Mouse (Mus musculus) urinary bladder, postnatal 25 days (tissue): Measurements from ENCODE around the gene Tex50.
"Not testable (repeated sequence)": the region's sequence is repeated elsewhere in the genome, so short reads cannot be mapped to it uniquely, and the experiment has no call there.

Experiments used
- DNase-seq: peaks from one replicate; pipeline ENCODE4 v3.0.0; 2022; ENCODE audit warnings: low spot score

The Tex50 gene

DNA sequence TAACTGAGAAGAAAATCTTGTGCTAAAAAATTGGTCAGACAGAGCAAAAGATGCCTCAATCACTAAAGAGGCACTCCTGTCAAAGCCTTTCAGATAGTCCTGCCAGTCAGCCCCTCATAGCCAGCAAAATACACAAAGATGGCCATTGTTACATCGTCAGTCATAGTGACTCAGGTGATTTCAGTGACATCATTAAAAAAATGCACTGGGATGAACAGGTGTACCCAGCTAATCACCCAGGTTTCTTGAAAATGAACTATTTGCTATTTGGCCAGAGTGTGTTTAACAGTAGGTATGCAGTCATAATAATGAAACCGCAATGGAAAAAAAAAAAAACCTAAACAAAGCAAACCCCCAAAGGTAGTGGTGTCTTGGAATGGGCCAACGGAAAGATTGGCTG lies at the start of gene Tex50:
TSS of gene Tex50 (minus strand) at position 101 of the 400 bp plus-strand sequence.
- no peak for DNase-seq

DNA sequence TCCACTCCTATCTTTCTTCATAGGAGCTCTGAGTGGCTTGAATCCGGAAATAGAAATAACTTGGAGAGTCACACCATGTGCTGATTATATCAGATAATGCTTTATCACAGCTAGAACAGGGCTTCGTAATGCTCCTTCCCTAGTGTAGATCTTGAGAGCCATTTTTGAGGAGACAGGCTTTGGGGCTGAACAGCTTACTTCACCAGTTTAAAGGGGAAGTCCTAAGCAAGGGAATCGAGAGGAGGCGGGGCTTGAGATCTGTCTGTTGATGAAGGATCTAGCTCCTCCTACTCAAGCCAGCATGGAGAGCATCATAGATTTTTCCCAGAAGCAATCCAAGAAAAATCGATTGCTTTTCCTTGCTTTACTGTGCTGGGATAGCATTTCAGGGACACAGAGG lies 40.7 kb upstream of the Tex50 start:
- DNase-seq, result no peak

DNA sequence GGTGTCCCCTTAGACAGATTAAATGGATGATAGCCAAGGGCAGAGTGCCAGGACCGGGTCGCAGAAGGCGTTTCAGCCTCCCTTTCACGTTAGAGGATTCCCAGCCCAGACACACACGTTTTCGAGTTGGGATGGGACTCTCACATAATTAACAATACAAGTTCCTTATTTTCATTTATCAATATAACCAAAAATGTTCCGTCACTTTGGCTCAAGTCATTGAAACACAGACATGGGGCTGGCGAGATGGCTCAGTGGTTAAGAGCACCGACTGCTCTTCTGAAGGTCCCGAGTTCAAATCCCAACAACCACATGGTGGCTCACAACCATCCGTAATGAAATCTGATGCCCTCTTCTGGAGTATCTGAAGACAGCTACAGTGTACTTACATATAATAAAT lies 37.2 kb upstream of the Tex50 start:
- not testable (repeated sequence) for DNase-seq

DNA sequence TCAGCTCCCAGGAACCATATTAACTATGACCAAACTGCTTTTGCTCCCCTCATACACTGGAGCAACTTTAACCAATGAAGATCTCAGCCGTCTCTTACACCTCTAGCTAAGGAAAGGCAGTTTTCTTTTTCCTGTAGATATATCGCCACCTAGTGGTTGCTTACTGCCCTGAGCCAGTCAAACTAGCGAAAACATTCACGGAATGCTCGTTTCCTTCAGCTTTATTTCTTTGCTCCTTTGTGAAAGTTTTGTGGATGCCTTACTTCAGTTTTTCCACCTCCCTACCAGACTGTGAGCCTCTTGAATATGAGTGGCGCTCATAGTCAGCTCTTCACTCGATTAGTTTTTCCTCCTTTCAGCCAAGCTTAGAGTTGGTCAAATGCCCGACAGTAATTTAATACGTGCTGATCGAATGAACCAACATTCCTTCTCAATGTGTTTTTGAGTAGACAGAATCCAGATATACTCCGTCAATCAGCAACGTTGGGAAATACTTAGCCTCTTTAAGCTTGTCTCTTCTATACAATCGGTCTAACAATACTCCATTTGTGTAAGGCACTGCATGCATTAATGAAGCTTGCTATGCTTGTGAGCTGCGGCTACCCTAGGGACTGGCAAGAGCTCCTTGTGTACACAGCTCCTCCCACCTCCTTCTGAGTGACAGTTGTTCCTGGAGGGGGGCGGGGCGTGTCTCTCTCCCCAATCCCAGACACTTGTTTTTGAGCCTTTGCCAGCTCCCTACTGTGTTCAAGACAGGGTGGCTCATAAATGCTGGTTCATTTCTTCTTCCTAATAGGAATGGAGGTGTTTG lies 36.6 kb upstream of the Tex50 start:
- peak; percentile 65 for DNase-seq

DNA sequence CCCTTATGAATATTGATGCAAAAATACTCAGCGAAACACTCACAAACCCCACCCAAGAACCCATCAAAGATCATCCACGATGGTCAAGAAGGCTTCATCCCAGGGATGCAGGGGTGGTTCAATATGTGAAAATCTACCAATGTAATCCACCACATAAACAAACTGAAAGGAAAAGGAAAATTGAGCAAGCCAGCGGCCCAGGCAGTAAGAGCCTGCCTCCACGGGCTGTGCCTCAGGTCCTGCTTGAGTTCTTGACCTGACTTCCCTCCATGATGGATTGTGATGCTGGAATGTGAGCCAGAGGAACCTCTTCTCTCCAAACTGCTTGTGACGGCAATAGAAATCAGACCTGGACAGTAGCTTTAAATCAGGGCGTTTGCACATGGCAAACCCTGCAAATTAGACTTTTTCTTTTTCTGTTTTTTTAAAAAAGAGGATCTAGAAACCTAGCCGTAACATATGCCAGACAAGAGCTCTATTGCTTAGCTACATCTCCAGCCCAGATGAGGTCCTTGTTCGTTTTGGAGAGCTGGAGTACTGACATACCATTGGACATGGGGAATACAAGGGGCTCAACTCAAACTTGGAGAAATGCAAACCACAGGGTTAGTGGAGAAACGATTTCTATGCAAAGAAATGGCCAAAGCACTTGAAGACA lies 31.3 kb upstream of the Tex50 start:
- no peak for DNase-seq

DNA sequence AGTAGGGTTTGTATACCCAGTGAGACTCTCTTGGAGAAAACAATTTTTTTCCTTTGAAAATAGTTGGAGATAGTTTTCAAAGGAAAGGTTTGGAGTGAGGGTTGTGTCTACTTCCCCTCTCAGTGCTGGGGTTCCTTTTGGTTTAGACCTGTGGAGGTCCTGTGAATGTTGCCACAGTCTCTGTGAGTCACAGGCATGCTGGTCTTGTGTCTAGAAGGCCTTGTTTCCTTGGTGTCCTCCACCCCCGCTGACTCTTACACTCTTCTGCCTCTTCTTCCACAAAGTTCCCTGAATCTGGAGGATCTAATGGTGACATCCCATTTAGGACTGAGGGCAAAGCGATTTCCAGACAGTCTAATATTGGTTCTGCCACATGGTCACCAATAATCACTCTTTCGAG lies 26.3 kb upstream of the Tex50 start:
- no peak for DNase-seq

DNA sequence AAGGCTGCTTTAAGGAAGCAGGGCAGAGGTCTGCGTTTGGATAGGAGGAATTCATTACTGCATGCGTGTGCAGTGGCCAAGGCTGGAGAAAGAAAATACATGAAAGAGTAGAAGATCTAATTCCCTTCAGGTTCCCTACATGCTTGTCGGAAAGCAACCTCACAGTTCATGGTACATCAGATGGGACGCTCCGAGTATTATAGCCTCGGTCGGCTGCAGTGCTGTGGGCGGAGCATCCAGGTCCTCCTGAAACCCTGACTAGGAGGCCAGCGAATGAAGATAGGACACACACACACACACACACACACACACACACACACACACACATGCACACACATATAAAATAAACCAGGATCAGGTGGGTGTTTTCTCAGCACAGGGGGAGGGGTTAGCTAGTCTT lies 24.6 kb upstream of the Tex50 start:
- no peak for DNase-seq

DNA sequence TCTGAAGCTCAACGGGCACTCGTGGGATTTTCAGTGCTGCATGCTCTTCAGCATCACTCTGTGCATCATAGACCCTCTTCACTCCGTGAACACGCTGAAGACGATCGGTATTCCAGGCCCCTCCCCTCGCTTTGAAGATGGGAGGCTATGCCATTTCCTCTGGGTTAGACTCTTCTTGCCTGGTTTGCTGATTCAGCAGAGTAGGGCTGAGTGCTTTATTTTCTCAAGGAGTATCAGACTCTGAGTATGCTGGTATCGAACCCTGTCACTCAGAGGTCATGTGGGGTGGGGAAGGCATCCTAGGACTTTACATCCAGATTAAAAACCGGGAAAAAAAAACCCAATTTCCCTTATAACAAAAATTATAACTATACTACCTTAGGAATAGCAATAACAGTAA lies 23.3 kb upstream of the Tex50 start:
- no peak for DNase-seq

DNA sequence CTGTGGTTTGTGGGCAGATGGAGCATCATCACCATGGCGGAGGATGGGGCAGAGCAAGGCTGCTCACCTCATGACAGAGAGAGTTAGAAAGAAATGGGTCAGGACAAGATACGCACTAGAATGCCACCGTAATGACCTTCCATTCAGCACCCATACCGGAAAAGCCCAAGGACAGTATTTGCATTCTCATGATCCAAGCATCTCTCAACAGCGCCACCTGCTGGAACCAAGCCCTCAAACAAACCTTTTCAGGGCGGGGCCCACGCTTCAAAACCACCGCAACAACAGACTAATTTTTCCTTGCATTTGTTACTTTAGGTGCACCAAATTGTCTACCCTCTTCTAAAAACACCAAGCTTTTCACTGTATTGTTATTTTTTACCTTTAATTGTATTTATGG lies 21.6 kb upstream of the Tex50 start:
- DNase-seq, result peak; percentile 36

DNA sequence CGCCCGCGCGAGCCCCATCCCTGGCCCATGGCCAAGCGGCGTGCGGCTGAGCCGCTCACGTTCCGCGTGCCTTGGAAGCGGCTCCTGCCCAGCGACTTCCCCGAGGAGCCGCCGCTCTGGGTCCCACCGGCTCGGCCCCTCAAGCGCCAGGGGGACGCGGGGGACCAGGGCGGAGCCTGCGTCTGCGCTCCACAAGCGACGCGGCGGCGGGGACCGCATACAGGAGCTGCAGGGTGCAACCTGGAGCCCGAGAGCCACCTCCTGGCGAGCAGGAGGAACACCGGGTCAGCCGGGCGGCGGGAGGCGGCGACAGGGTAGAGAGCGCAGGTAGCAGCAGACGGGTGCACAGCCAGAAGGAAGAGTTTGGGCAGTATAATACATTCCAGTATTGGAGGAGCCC lies 11.5 kb upstream of the Tex50 start:
- DNase-seq, result peak; percentile 56

DNA sequence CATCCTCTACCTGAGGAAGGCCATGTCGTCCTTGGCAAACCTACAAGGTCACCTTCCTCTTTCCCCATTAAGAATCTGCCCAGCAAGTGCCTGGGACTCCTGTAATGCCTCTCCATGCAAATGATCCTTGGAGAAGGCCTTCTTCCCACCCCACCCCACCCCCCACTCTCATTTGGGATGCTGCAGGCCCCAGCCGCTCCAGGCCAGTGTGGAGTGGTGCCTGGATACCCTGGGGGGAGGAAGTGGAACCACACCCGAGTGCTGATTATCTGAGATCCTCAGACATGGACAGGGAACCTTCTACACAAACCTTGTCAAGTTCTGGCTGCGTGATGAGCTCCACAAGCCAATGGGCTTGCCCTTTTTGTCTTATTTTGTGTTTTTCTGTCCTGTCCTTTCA lies 1.2 kb upstream of the Tex50 start:
- no peak for DNase-seq

DNA sequence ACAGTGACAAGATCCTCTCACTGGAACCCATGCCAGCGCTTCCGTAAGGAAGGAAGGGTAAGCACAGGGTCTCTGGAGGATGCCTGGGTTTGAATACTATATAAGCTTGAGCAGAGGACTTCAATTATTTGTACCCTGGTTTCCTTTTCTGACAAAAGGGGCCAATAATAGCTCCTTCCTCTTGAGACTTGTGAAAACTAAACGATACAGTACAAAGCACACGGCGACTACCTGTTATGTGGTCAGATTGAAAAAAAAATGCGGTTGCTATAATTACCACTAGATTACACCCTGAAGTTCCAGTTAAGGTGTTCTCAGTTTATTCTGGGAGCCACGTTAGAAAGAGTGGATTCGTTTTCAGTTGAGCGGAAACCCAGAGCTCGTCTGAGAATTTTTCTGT lies 2.6 kb downstream of the Tex50 start:
- DNase-seq, result no peak

DNA sequence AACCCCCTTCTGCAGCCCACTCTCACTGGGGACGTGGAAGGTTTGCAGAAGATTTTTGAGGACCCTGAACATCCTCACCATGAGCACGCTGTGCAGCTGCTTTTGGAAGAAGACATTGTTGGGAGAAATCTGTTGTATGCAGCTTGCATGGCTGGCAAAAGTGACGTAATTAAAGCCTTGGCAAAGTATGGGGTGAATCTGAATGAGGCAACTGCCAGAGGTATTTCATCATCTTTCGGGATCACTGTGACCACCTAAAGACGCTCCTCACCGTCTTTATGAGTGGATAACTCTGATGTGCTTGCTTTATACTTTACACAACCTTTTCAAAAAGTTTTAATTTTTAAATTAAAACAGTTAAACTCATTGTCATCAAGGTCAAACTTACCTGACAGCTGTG lies 8.0 kb downstream of the Tex50 start:
- no peak for DNase-seq

DNA sequence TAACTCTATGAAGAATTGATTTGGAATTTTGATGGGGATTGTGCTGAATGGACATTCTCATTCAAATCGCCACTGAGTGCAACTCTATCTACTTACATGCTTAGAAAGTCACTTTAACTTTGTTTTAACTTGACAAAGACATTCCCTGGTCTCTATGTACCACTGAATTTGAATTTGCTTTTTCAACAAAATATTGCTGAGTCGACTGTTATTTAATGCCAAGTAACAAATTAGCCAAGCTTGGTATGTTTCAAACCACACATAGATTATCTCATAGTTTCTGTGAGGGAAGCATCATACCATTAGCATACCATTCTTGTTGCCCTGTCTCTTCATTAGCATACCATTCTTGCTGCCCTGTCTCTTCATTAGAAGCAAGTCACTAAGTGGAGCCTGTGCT lies 11.2 kb downstream of the Tex50 start:
- no peak for DNase-seq

DNA sequence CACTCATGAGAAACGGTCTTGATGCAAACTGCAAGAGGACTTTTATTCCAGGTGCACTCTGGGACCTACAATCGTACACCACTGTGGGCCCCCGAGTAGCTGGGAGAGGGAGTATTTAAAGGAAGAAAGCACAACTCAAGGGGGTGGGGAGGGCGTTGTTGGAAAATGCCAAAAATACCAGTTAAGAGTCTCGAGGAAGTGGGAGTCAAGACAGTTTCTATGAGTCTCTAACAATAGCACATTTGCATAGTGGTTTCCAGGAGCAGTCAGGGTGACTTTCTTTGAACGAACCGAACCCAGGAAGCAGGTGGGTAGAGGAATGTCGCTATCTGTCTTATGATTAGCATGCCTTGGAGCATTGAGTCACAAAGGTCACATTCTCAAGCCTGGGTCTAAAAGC lies 13.5 kb downstream of the Tex50 start:
- DNase-seq, result not testable (repeated sequence)

DNA sequence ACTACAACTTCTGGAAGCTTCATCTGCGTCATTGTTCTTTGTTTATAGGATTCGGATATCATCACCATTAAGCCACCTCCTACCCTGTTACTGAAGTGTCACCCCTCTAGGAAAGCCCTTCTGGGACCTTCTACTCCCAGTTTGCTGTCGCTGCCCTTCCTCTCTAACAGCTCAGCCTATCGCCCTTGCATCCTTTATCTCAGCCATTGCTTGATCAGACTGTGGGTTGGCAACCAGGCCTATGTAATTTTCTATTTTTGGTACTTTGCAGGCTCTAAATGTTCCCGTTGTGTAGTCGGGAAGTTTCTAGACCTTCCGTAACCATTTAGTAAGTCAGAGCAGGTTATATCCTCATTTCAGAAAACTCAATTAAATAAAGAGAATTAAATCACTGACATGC lies 15.9 kb downstream of the Tex50 start:
- no peak for DNase-seq

DNA sequence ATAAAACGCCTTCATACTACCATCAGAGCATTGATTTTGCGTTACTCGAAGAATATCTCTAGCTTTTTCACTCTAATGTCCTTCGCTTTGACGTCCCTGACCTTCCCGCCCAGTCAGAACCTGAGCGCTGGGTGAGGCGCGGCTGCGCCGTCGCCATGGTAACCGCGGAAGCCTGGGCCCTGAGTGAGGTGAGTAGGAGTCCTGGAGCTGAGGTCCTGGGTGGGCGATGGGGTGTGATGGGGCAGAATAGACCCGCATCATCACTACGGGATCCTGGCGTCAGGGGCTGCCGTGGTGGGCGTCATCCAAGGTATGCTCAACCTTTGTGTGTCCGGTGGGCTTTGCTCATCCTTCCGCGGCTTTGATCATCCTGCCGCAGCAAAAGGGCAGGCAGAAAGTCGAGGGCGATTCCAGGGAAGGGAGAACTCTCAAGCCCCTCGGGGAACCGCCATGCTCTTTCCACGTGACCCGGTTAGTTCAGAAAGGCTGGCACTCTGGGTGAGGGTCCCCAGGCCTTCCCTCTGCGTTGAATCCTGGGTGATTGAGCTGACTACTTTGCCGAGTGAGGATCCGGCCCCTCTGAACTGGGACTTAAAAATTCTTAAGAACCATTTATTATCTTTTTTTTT lies 16.5 kb downstream of the Tex50 start, which contains the start of gene Ankrd45:
TSS of gene Ankrd45 (plus strand) at position 161 of the 629 bp plus-strand sequence.
- DNase-seq, result peak; percentile 10

DNA sequence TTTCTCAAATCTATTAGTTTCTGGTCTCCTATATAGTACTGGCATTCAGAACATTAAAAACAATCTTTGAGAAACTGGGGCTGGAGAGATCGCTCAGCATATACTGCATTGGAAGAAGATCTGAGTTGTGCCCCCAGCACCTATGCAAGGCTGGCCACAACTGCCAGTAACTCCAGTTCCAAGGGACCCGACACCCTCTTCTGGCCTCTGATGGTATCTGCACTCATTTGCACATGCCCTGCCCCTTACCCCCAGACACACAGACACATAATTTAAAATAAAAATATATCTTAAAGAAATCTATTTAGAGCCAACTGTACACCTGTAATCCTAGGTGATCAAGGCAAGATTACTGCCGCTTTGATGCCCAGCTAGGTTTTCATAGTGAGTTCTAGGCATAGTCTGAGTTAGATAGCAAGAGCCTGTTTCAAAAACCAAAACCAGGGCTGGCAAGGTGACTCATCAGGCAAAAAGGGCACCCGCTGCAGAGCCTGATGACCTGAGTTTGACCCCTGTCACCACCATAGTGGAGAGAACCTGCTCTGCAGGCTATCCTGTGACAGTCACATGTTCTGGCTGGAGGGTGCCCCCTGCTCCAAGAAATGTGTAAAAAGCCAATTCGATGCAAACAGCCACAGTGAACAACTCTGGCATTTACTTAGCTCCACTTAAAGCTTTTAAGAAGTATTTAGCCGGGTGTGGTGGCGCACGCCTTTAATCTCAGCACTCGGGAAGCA lies 18.9 kb downstream of the Tex50 start:
- DNase-seq, result peak; percentile 7

DNA sequence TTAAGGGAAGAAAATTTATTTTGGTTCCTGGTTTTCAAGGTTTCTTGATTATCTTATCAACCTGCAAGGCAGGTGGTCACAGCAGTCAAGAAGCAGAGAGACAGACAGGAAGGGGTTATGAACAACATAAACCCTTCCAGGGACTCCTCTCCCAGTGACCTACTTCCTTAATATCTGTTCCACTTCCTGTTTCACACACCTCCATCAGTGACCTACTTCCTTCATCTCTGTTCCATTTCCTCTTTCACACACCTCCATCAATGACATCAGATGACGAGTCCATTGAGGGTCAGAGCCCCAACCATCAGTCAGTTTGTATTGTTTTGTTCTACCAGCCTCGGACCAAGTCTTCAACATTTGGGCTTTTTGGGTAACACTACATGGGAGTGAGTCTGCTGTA lies 19.6 kb downstream of the Tex50 start:
- DNase-seq, result no peak

DNA sequence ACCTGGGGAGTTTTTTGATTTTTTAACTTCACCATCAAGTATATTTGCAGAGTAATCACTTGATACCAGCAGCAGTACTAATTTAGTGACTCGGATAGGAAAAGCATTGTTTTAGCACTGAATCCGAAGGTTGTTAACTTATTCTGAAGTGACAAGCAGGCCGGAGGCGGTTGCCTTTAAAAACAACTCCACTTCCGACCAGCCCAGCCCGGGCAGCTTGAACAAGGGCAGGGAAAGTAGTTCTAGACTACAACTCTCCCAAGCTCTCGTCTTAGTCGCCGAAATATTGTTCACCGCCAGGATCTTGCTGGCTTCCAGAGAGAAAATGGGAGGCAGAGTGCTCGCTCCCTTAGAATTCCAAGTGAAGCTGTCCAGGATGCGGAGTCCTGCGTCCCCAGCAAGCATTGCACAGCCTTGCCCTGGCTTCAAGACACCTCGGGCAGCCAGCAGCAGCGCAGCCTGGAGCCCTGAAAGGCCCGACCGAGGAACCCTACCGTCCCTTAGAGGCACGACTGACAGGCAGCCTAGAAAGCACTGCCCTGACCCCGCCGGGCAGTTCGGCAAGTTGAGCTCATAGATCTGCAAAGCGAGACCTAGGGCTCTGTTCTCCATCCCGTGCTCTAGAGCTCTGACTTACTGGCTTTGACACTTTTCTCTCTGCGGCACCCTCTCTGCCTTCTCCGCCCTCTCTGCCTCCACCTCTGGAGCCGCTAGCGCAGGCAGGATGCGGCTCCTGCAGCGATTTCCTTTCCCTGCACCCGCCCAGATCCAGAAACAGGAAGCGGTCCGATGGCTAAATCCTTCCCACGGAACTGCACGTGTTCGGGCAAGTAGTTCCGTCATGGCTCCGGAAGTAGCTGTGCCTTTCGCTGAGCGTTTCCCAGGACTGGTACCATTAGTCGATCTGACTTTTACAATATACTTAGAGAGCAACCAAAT lies 28.1 kb downstream of the Tex50 start, which contains the start of gene Klhl20:
TSS of gene Klhl20 (minus strand) at position 786 of the 939 bp plus-strand sequence.
- peak; percentile 92 for DNase-seq

DNA sequence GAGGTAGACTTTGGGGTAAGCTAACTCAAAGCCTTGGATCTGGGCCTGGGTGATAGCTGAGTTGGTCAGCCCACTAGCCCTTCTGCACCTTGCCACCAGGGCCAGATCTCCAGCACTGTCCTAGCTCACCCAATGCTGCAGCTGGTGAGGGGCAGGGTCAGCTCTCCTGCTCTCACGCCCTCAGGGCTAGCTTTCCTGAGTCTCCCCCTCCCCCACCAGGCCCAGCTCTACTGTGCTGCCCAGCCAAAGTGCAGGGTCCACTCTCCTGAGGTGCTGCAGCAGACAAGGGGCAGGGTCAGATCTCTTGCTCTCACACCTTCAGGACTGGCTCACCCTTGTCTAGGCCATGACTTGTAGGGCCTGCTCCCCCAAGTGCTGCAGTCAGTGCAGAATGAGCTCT lies 32.7 kb downstream of the Tex50 start:
- no peak for DNase-seq
